Mouse (Mus musculus) lung, adult 2 months (tissue): ENCODE results near the gene Zfhx3.

ENCODE experiments used
- CTCF ChIP-seq: fragments of 200-500 bp; IDR thresholded peaks from 2 replicates; pipeline ENCODE4 v1.5.1; 2011; ENCODE audit warnings: mild to moderate bottlenecking, low read length, control low read depth; ENCODE audit not compliant: insufficient read depth
- POLR2A ChIP-seq: fragments of 200-500 bp; IDR thresholded peaks from 2 replicates; pipeline ENCODE4 v1.6.1; 2011; ENCODE audit warnings: low read depth, mild to moderate bottlenecking, control low read depth, low read length, borderline replicate concordance; ENCODE audit errors: extremely low read depth

- TF ChIP-seq CTCF (no peak), POLR2A (no peak)
Observed at GRCm38 (mm10) chr8:108695938-108696630, 753.6 kb downstream of the Zfhx3 start.
